Mouse (Mus musculus): ENCODE measurements at regions not wholly inside any gene's neighbourhood (a gene's known extent, or its start where the extent isn't known, plus 50 kb on each side); places are given as distances from the start of the nearest gene placed in this dataset.

DNA sequence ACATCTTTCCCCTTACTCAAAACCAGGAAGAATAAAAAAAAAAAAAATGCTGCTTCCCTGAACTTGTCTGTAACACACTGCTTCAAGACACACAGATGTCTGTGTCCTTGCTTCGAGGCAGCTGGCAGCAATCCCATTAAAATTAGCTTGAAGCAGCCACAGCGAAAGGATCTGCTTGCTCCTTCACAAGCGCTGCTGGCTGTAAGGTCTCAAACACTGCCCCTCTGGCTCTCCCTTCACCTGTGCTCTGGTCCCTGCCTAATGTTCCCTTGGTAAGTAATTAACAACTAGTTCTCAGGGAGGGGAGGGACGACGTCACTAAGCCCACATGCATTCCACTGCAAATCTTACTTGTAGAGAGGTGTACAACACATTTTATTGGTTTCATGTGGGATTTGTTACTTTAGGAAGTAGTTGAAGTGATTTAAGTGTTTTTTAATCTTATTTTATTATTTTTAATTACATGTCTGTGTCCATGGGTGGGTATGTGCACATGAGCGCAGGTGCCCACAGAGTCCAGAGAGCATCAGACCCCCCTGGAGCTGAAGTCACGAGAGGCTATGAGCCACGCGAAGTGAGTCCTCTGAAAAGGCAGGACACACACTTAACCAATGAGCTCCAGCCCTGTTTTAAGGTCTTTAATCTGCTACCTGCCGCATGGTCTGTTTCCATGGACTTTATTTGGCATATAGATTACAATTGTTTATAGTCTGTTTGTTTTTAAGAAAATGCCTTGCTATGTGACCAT, 61.1 kb upstream of the Cers6 start:
- no peak for DNase-seq (ENCODE audit: low spot score)

DNA sequence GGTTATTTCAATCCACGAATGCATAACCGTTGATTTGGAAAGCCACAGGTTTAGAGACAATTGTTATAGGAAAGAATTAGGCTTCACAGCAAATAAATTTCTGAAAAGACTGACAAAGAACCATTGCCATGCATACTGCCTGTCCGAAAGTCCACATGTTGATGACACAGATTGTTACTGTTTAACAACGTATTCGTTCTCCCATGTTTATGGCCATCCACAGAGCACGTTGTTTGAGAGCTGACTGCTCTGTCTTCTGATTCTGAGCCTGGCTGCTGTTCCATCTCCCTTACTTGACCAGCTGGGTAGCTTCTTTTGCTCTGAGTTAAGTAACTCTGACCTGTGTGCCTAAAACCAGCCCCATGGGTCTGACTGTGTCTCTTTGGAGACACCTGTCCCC, 57.1 kb upstream of the Cers6 start:
- intact Hi-C loops (cut with DNase I), result no loop called here
- DNase-seq (ENCODE audit: low spot score), result no peak

More for the DNA sequence above, 61.1 kb upstream of the Cers6 start:
- intact Hi-C loops (cut with DNase I), result no loop called here

DNA sequence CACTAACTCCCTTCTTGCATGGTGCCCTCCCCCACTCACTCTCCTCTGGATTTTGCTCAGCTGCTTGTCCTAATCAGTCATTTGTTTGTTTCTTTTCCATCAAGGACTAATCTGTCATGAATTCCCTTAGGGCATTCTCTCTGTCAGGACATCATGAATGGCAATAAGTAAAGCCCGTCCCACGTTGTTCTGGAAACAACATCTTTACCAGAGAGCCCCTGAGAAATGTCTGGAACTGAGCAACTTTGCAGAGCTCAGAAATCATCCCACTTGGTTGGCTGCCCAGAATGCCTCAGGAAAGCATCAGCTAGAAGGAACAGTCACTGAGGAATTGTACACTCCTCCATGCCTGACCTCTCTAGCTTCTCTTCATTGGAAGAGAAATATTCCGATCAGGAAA, 55.4 kb upstream of the Cers6 start:
- intact Hi-C loops (cut with DNase I), result no loop called here

DNA sequence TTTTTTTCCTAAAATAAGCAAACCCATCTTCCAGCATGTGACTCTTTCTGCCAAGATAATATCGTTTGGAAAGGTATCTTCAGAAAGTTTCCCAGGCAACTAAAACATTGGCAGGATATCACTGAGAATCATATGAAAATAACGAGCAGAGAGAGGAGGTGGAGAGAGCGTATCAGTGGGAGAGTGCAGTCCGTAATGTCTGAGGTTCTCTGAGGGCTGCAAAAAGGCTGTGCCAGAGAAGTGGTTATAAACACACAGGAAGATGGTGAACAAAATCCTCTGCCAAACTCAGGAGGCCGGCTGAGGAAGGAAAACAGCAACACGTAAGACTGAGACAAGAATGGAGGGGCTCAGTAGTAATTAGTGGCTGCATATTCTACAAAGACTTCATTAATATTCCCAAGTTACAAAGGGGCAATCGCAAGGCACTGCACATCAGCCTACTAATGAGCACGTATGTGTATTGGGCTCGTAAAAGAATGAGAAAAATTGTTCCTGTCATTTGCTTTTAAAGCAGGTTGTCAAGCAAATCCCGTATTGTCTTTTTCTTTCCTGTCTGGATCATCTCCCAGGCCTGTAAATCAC, 54.8 kb upstream of the Cers6 start:
- no peak for DNase-seq (ENCODE audit: low spot score)
- intact Hi-C loops (cut with DNase I), result no loop called here

More for the DNA sequence above, 55.4 kb upstream of the Cers6 start:
- DNase-seq (ENCODE audit: low spot score), result peak; percentile 27

All from heart, postnatal 25 days (tissue).